In the genomic region with DNA sequence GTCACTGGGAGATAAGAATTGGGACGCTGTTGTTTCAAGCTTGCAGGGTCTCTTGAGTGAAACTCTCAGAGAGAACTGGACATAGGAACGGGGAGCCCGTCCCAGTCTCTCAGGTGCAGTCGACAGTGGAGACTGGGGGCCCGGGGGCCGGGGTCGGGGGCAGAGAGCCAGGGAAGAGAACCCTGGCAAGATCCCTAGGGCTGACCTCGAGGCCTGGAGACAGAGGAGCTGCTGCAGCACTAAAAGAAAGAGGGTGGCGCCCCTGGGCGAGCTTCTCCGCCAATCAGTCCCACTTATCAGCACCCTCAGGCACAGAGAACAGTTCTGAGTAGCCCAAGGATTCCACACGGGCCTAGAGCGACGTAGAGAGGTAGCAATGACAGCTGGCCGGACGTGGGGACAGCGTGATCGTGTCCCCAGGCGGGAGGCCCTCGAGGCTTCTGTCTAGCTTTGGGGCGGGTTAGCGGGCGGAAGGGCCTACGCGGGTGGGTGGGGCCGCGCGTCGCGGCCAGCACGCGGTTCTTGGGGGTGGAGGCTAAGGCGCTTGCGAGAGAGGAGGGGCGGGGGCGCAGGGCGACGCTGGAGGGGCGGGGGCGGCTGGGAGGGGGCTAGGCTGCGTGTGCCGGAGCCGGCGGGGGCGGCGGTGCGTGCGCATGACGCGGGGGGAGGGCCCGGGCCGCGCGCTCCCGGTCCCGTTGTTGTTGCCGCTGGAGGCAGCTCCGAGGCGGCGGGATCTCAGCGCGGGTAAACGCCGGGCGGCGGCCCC, we compare ENCODE assay signal across 8 mouse cellular contexts. TPM values are rescaled to one million over a fixed set of nuclear protein-coding genes. Genes with fewer than 3 reads are reported as not detected.
DNase-seq lines count a peak whose midpoint lies in the region; ATAC-seq and TF ChIP-seq lines count a peak whose summit lies in the region.

No protein-coding gene starts in this region.

- peak overlapping the region; percentile 78 for H3K4me2 ChIP-seq in CH12.LX (ENCODE audit: insufficient read depth, low read depth, poor library complexity, severe bottlenecking)
- peak overlapping the region; percentile 84 for H3K4me2 ChIP-seq in heart, embryonic 15.5 days
- peak overlapping the region; percentile 100 for H3K4me2 ChIP-seq in liver, postnatal 0 days (ENCODE audit: low read depth, low read length)
- peak overlapping the region; percentile 95 for H3K4me2 ChIP-seq in neural tube, embryonic 14.5 days (ENCODE audit: low read depth, low read length)

- 4% methylated on average over 38 of the region's 66 CpGs for WGBS in heart, embryonic 15.5 days
- WGBS in liver, postnatal 0 days (ENCODE audit: insufficient replicate concordance), result 5% methylated on average over 36 of the region's 66 CpGs
- 3% methylated on average over 30 of the region's 66 CpGs for WGBS in neural tube, embryonic 14.5 days

- no peak overlapping the region; the same call in 1 of the 2 replicates for H3K27ac ChIP-seq in CH12.LX (ENCODE audit: insufficient read depth, low read depth)
- peak overlapping the region; percentile 95 for H3K27ac ChIP-seq in heart, embryonic 15.5 days
- peak overlapping the region; percentile 94 for H3K27ac ChIP-seq in liver, postnatal 0 days (ENCODE audit: low read depth)
- peak overlapping the region; percentile 96 for H3K27ac ChIP-seq in neural tube, embryonic 14.5 days (ENCODE audit: low read depth, low read length)
- peak overlapping the region; percentile 86 for H3K27ac ChIP-seq in testis, adult 2 months (ENCODE audit: control insufficient read depth, insufficient read depth, low read depth, low read length)

- peaks cover 31% of the 10 kb centered on the region for H3K27me3 ChIP-seq in CH12.LX (replicated peaks)
- H3K27me3 ChIP-seq in heart, embryonic 15.5 days, result no peaks in the 10 kb centered on the region
- H3K27me3 ChIP-seq in liver, postnatal 0 days (ENCODE audit: insufficient read depth, low read length), result no peaks in the 10 kb centered on the region
- no peaks in the 10 kb centered on the region; the same call in 1 of the 2 replicates for H3K27me3 ChIP-seq in neural tube, embryonic 14.5 days (ENCODE audit: control insufficient read depth, insufficient read depth, low read length)
- H3K27me3 ChIP-seq in testis, adult 2 months (ENCODE audit: control insufficient read depth, insufficient read depth, low read length), result no peaks in the 10 kb centered on the region

- peak overlapping the region; percentile 30 to 90 (median 84) for H3K4me3 ChIP-seq in CH12.LX (replicated peaks in 1 of 3; ENCODE audit: low read depth in 2 of 3, low read length in 2 of 3, poor library complexity in 1 of 3)
- H3K4me3 ChIP-seq in heart, embryonic 15.5 days, result peak overlapping the region; percentile 65
- H3K4me3 ChIP-seq in liver, postnatal 0 days (ENCODE audit: low read depth, low read length), result peak overlapping the region; percentile 81
- peak overlapping the region; percentile 91 for H3K4me3 ChIP-seq in neural tube, embryonic 14.5 days (ENCODE audit: low read depth, low read length)
- peak overlapping the region; percentile 89 for H3K4me3 ChIP-seq in testis, adult 2 months (ENCODE audit: control insufficient read depth, low read depth, low read length)

- H3K9me3 ChIP-seq in CH12.LX (replicated peaks; ENCODE audit: low read length), result no peaks in the 10 kb centered on the region
- no peaks in the 10 kb centered on the region for H3K9me3 ChIP-seq in heart, embryonic 15.5 days (replicated peaks)
- H3K9me3 ChIP-seq in liver, postnatal 0 days (ENCODE audit: low read length), result no peaks in the 10 kb centered on the region
- no peaks in the 10 kb centered on the region for H3K9me3 ChIP-seq in neural tube, embryonic 14.5 days (ENCODE audit: control insufficient read depth, low read length)

- no peak for TF ChIP-seq EP300 in CH12.LX (IDR thresholded peaks at IDR 0.05; ENCODE audit: low read length)
- TF ChIP-seq EP300 in liver, postnatal 0 days (IDR thresholded peaks at IDR 0.05; ENCODE audit: low read depth), result no peak

- peak; percentile 88 for TF ChIP-seq POLR2A in CH12.LX (IDR thresholded peaks at IDR 0.05; ENCODE audit: low read depth, low read length)
- peak; percentile 52 for TF ChIP-seq POLR2A in testis, adult 2 months (IDR thresholded peaks at IDR 0.05; ENCODE audit: control insufficient read depth, low read depth, low read length)

- TF ChIP-seq CTCF in CH12.LX (conservative IDR thresholded peaks at IDR 0.05 in 1 of 2, IDR thresholded peaks at IDR 0.05 in 1 of 2; ENCODE audit: low read depth in 2 of 2, low read length in 2 of 2), result no peak
- TF ChIP-seq CTCF in liver, postnatal 0 days (IDR thresholded peaks at IDR 0.05; ENCODE audit: low read depth), result no peak
- no peak for TF ChIP-seq CTCF in testis, adult 2 months (IDR thresholded peaks at IDR 0.05; ENCODE audit: control insufficient read depth, insufficient read depth, insufficient replicate concordance, low read depth, low read length)

- peak overlapping the region; percentile 91 for H3K9ac ChIP-seq in CH12.LX (ENCODE audit: insufficient read depth, low read depth)
- peak overlapping the region; percentile 86 for H3K9ac ChIP-seq in heart, embryonic 15.5 days
- H3K9ac ChIP-seq in liver, postnatal 0 days (replicated peaks), result peak overlapping the region; percentile 81
- H3K9ac ChIP-seq in neural tube, embryonic 14.5 days (replicated peaks; ENCODE audit: low read depth, low read length), result peak overlapping the region; percentile 96

- H3K4me1 ChIP-seq in CH12.LX (ENCODE audit: control insufficient read depth in 1 of 2, insufficient read depth in 2 of 2), result peaks cover 28 to 50% of the 10 kb centered on the region in 2 experiments
- peaks cover 55% of the 10 kb centered on the region for H3K4me1 ChIP-seq in heart, embryonic 15.5 days (replicated peaks)
- peaks cover 30% of the 10 kb centered on the region for H3K4me1 ChIP-seq in liver, postnatal 0 days (ENCODE audit: insufficient read depth)
- H3K4me1 ChIP-seq in neural tube, embryonic 14.5 days (ENCODE audit: control insufficient read depth, insufficient read depth, low read length), result peaks cover 39% of the 10 kb centered on the region
- peaks cover 19% of the 10 kb centered on the region for H3K4me1 ChIP-seq in testis, adult 2 months (ENCODE audit: control insufficient read depth, insufficient read depth, low read length)

- no peak for TF ChIP-seq RAD21 in CH12.LX (IDR thresholded peaks at IDR 0.05; ENCODE audit: low read depth, low read length)

- peaks cover 0 to 20% of the 10 kb centered on the region in 2 experiments for H3K36me3 ChIP-seq in CH12.LX (replicated peaks in 1 of 2; ENCODE audit: control insufficient read depth in 1 of 2, insufficient read depth in 1 of 2, low read length in 1 of 2)
- H3K36me3 ChIP-seq in heart, embryonic 15.5 days, result no peaks in the 10 kb centered on the region
- H3K36me3 ChIP-seq in liver, postnatal 0 days (replicated peaks; ENCODE audit: insufficient read depth, low read length), result 0 out of 2 replicates have a peak, but pooled peaks cover 5% of the 10 kb centered on the region
- H3K36me3 ChIP-seq in neural tube, embryonic 14.5 days (ENCODE audit: control insufficient read depth, insufficient read depth, low read length), result no peaks in the 10 kb centered on the region
- no peaks in the 10 kb centered on the region for H3K36me3 ChIP-seq in testis, adult 2 months (ENCODE audit: control insufficient read depth, insufficient read depth, low read length)

- peak; percentile 79 for ATAC-seq in heart, embryonic 15.5 days (replicated peaks; ENCODE audit: insufficient number of reproducible peaks, insufficient read depth, low FRiP score, low read depth)
- ATAC-seq in liver, postnatal 0 days, result peak; percentile 76
- ATAC-seq in neural tube, embryonic 14.5 days (ENCODE audit: low read depth), result peak; percentile 72

- peak; percentile 78 for DNase-seq in CH12.LX (ENCODE audit: extremely low read depth)
- peak; percentile 58 for DNase-seq in c-Kit-negative CD71-positive TER-119-positive erythroid progenitor cells, embryonic 14.5 days (ENCODE audit: low read depth, low spot score)
- peak; percentile 62 for DNase-seq in fibroblast of lung, adult 2 months (ENCODE audit: low read depth)
- DNase-seq in kidney, postnatal 25 days, result peak; percentile 83 to 94
- peak; percentile 89 for DNase-seq in liver, postnatal 0 days

- dilution Hi-C loops in CH12.LX (cut with MboI; ENCODE audit: extremely low pct_ligation_motif_present, extremely low pct_unique_long_range_greater_than_20kb, low sequenced_read_pairs), result no loop called here

- in situ Hi-C loops in CH12.LX (cut with MboI; ENCODE audit: low pct_ligation_motif_present, low pct_unique_long_range_greater_than_20kb, low sequenced_read_pairs), result no loop called here

- H3K79me2 ChIP-seq in CH12.LX (replicated peaks; ENCODE audit: control insufficient read depth, extremely low read depth, insufficient read depth, poor library complexity, severe bottlenecking), result peaks cover 32% of the 10 kb centered on the region

RNA-seq across cellular contexts. Expression of a gene that starts 0.5 kb away (rescaled TPM):
- 43.5 and 46.3 TPM in 2 replicates for total RNA-seq in CH12.LX (2012; rRNA removed)
- total RNA-seq in CH12.LX (2014; rRNA removed), result 12.8 and 15.4 TPM in 2 replicates
- 37.9 and 38.0 TPM in 2 replicates for polyA plus RNA-seq in CH12.LX (2012; ENCODE audit: insufficient read length, low read depth)
- polyA plus RNA-seq in heart, embryonic 15.5 days (2015; fragmentation: Nextera tagmentation; extraction: Ambion mirVana), result 27.9 and 35.7 TPM in 2 replicates
- polyA plus RNA-seq in liver, postnatal 0 days (2015; fragmentation: Nextera tagmentation; extraction: Ambion mirVana), result 8.3 and 9.1 TPM in 2 replicates
- polyA plus RNA-seq in neural tube, embryonic 14.5 days (2014; fragmentation: Nextera tagmentation; extraction: Ambion mirVana), result 59.3 and 63.6 TPM in 2 replicates
- 29.5 and 31.0 TPM in 2 replicates for polyA plus RNA-seq in testis, adult 2 months (2012; rRNA removed)

RNA-seq across cellular contexts. Expression of a gene that starts 3.8 kb away (rescaled TPM):
- total RNA-seq in CH12.LX (2012; rRNA removed) (9.6 and 13.1 TPM in 2 replicates), CH12.LX (2014; rRNA removed) (6.1 and 7.6 TPM in 2 replicates)
- polyA plus RNA-seq in CH12.LX (2012; ENCODE audit: insufficient read length, low read depth), result 8.6 and 11.2 TPM in 2 replicates
- polyA plus RNA-seq in heart, embryonic 15.5 days (2015; fragmentation: Nextera tagmentation; extraction: Ambion mirVana), result 17.0 and 20.0 TPM in 2 replicates
- 5.2 and 5.5 TPM in 2 replicates for polyA plus RNA-seq in liver, postnatal 0 days (2015; fragmentation: Nextera tagmentation; extraction: Ambion mirVana)
- polyA plus RNA-seq in neural tube, embryonic 14.5 days (2014; fragmentation: Nextera tagmentation; extraction: Ambion mirVana), result 63.9 and 68.0 TPM in 2 replicates
- 5.7 and 6.2 TPM in 2 replicates for polyA plus RNA-seq in testis, adult 2 months (2012; rRNA removed)

RNA-seq across cellular contexts. Expression of a gene that starts 6.4 kb away (rescaled TPM):
- total RNA-seq in CH12.LX (2012; rRNA removed) (61.2 and 61.4 TPM in 2 replicates), CH12.LX (2014; rRNA removed) (41.8 and 44.8 TPM in 2 replicates)
- 88.0 and 88.1 TPM in 2 replicates for polyA plus RNA-seq in CH12.LX (2012; ENCODE audit: insufficient read length, low read depth)
- 173 and 188 TPM in 2 replicates for polyA plus RNA-seq in heart, embryonic 15.5 days (2015; fragmentation: Nextera tagmentation; extraction: Ambion mirVana)
- polyA plus RNA-seq in liver, postnatal 0 days (2015; fragmentation: Nextera tagmentation; extraction: Ambion mirVana), result 40.6 and 46.9 TPM in 2 replicates
- polyA plus RNA-seq in neural tube, embryonic 14.5 days (2014; fragmentation: Nextera tagmentation; extraction: Ambion mirVana), result 93.2 and 97.7 TPM in 2 replicates
- 243 and 247 TPM in 2 replicates for polyA plus RNA-seq in testis, adult 2 months (2012; rRNA removed)

RNA-seq across cellular contexts. Expression of a gene that starts 27.8 kb away (rescaled TPM):
- total RNA-seq in CH12.LX (2012; rRNA removed) (17.2 and 18.6 TPM in 2 replicates), CH12.LX (2014; rRNA removed) (12.7 and 12.9 TPM in 2 replicates)
- polyA plus RNA-seq in CH12.LX (2012; ENCODE audit: insufficient read length, low read depth), result 27.2 and 27.3 TPM in 2 replicates
- polyA plus RNA-seq in heart, embryonic 15.5 days (2015; fragmentation: Nextera tagmentation; extraction: Ambion mirVana), result 25.6 and 30.6 TPM in 2 replicates
- 7.5 and 8.3 TPM in 2 replicates for polyA plus RNA-seq in liver, postnatal 0 days (2015; fragmentation: Nextera tagmentation; extraction: Ambion mirVana)
- polyA plus RNA-seq in neural tube, embryonic 14.5 days (2014; fragmentation: Nextera tagmentation; extraction: Ambion mirVana), result 11.2 and 13.8 TPM in 2 replicates
- polyA plus RNA-seq in testis, adult 2 months (2012; rRNA removed), result 46.4 and 46.9 TPM in 2 replicates

RNA-seq across cellular contexts. Expression of a gene that starts 28.1 kb away (rescaled TPM):
- total RNA-seq in CH12.LX (2012; rRNA removed) (10.4 and 12.1 TPM in 2 replicates), CH12.LX (2014; rRNA removed) (7.4 and 9.2 TPM in 2 replicates)
- polyA plus RNA-seq in CH12.LX (2012; ENCODE audit: insufficient read length, low read depth), result 25.1 and 26.6 TPM in 2 replicates
- polyA plus RNA-seq in heart, embryonic 15.5 days (2015; fragmentation: Nextera tagmentation; extraction: Ambion mirVana), result 27.5 and 32.5 TPM in 2 replicates
- 11.5 and 13.1 TPM in 2 replicates for polyA plus RNA-seq in liver, postnatal 0 days (2015; fragmentation: Nextera tagmentation; extraction: Ambion mirVana)
- polyA plus RNA-seq in neural tube, embryonic 14.5 days (2014; fragmentation: Nextera tagmentation; extraction: Ambion mirVana), result 119 and 126 TPM in 2 replicates
- polyA plus RNA-seq in testis, adult 2 months (2012; rRNA removed), result 40.6 and 52.3 TPM in 2 replicates
